Mouse (Mus musculus): Measurements from ENCODE around the gene Nek9.
"Not testable (repeated sequence)": the region's sequence is repeated elsewhere in the genome, so short reads cannot be mapped to it uniquely, and the experiment has no call there.

The Nek9 gene

DNA sequence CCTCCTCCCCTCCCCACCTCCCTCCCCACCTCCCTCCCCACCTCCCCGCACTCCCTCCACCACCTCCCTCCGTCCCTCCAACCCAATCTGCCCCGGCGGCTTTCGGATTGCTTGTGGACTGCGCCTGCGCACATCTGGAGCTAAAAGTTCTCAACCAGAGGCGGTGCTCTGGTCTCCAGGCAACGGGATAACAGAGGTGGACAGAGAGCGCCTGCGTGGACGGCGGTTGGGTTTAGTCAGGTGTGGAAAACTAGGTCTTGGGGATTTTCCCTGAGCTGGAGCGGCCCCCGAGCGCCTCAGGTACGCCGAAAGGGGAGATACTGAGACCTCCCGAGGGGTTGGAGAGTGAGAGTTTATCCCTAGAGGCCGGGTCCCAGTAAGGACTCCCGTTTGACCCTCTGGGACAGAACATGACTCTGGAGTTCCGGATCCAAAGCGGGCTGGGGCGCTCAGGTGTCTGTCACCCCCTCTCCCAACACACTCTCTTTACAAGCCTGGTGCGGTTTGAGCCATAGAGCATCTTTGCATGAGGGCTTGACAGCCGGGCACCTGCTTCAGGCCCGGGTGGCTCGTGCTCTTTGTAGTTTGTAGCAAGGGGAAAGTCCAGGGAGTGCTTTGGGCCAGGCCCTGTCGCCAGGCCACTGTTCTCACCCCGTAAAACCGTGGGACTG lies 50.5 kb downstream of the Nek9 start, which contains the start of gene Zc2hc1c:
TSS of gene Zc2hc1c (plus strand) at position 106 of the 671 bp plus-strand sequence.
- peak; percentile 73 for DNase-seq

DNA sequence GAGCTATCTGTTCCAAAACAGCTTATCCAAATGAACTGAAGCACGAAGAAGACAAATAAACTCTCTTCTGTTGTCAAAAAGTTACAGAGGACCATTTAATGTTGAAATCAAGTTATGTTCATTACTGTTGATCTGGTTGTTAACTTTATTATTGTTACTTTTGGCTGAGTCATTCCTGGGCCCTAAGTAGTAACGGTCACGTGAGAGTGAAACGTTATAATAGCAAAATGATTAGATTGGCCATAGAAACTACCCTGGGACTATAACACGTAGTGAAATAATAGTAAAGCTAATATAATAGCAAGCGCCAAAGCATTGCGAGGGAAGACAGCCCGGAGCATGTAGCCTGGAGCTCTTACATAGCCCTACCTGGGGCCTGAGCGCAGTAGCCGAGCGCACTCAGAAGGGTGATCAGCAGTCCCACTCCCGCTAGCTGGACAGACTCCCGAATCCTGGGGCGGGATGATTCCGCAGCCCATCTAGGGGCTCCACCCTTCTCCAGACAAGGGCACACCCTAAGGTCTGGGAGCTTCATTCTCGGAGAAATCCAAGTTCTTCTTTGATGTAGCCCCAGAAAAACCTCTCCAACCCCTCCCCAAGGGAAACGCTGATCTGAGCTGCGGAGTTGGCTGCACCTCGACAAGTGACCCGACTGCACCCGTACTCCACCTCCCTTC lies 51.2 kb downstream of the Nek9 start, which contains the start of gene Acyp1:
TSS of gene Acyp1 (minus strand) at position 630 of the 677 bp plus-strand sequence.
- DNase-seq, result no peak

- peak; percentile 26 for DNase-seq
Observed at GRCm38 (mm10) chr12:85286941-85287340, 52.2 kb downstream of the Nek9 start.

DNA sequence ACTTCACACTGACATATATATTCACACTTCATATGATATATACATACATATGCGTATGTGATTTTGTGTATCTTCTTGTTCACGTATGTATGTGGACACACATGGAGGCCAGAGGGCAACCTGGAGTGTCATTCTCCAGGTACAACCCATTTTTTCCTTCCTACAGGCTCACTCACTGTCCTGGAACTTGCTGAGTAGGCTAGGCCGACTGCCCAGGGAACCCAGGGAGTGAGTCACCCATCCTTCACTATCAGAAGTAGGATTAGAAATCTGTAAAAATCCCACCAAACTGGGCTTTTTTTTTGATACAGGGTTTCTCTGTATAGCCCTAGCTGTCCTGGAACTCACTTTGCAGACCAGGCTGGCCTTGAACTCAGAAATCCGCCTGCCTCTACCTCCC lies 54.2 kb downstream of the Nek9 start:
- no peak for DNase-seq

DNA sequence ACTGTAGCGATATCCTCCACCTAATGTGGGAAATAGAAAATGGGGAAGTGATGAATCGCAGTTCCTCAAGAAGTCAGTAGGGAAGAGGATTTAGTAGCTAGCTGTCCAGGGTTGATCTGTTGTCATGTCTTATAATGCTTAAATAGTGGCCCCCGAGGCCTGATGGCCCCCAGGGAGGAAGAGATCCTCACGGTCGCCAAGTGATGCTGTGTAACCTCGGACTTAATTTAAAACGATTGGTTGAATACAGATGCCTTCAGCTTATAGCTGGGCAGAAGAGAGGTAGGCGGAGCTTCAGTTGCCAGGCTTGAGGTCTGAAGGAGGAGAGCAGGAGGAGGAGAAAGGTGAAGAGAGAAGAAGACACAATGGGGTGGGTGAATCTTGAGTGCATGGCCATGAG lies 54.8 kb downstream of the Nek9 start:
- DNase-seq, result no peak

DNA sequence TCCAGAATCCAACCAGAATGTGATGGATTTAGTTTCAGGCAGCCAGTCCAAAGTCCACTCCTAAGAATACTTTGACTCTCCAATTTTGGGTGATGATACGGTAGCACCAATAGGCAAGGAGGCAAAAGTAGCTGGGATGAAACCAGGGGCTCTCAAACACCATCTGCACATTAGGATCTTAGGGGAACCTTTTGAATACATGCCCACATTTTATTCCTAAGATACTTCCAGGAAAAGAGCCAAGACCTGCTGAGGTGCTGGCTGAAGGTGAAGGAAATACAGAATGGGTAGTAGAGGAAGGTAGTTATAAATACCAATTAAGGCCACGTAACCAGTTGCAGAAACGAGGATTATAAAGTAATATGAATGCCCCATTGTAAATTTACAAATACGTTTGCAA lies 57.4 kb downstream of the Nek9 start:
- not testable (repeated sequence) for DNase-seq

GRCm38 (mm10) chr12:85280845-85281651 lies 58.1 kb downstream of the Nek9 start:
- DNase-seq, result no peak

DNA sequence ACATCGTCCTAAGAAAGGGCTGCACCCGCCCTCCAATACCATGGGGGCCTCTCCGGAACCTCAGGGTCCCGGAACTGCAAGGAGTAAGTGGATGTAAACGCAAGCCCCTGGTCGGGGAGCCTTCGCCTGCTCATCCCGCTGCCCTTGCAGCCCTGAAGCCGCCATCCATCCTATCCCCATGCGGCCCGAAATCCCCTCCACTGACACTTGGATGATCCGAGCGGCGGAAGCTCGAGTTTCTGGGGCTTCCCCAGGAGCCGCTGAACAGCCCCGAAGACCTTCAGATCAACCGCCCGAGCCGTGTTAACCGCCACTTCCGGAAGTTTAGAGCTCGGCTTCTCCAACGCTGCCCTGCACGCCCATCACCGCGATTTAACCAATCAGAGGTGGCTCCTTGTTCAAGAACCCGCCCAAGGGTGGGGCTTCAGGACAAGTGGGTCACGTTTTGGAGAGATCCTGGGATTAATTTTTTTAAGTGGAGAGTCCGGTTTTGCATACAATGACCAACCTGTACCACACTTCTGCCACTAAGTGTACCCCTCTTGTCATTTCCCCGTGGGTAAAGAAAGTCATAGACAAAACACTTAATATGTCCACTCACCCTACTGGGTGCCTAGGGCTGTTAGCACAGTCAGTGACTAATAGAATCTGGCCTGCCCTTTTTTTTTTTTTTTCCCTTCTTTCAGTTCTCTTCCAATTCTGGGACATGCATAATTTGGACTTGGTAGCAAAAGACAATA lies 58.9 kb downstream of the Nek9 start:
- peak; percentile 89 for DNase-seq

DNA sequence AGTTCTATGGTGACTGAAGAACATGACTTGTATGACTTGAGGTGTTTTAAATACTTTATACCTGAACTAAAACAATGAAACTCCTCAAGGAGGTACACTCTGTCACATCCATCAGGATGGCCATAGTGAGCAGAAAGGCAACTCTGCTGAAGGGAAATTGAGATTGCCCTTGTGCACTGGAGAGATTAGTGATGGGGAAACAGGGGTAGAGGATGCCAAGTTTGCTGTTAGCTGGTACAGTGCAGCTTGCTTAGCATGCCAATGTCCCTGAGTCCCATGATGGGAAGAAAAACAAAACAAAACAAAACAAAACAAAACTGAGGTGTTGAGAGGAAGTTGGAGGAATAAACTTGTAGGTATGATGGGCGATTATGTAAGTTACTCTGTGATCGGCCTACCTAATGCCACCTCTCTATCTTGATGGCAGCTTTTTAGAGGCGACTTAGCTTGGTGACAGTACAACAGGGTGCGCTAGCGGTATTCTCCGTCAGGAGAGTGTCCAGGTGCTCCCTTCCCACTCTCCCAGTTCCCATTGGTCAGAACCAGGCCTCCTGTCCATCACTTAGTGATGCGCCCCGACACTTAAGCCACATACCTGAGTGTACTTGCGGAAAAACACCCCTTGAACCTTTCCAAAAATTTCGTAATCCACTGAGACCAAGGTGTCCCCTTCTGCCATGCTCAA lies 59.6 kb downstream of the Nek9 start:
- no peak for DNase-seq

- DNase-seq, result no peak
Observed at GRCm38 (mm10) chr12:85278919-85279318, 60.2 kb downstream of the Nek9 start.

GRCm38 (mm10) chr12:85276273-85276672 lies 62.9 kb downstream of the Nek9 start:
- DNase-seq, result no peak

DNA sequence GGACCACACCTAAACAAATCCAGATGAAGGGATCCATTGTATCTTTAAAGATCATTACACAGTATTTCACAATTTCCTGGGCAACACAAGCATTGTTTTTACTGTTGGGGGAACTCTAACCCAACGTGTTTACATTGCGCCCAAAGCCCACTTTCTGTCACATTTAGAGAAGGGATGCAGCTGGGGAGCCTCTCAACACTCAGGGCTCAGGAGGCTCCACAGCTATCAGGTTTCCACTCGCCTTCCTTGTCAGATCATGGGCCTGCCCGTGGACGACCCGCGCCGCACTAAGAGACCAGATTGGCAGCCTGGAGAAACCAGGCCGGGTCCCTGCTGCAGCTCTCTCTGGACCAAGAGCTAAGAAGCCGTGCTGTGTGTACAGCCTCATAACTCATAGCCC lies 65.7 kb downstream of the Nek9 start:
- no peak for DNase-seq

DNA sequence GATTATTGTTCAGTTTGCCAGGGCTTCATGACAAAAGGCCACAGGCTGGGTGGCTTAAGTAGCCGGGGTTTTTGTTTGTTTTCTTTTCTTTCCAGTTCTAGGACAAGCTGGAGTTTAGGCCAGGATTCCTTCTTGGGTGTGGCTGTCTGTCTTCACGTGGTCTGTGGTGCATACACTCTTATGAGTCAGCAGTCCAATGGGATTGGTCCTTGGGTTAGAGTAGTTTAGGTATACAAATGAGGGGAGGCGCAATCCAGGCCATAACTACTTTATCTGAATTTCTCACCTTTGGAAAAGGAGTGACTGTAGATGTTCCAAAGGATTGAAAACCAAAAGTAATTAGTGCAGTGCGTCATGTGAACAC lies 67.3 kb downstream of the Nek9 start:
- no peak for DNase-seq

DNA sequence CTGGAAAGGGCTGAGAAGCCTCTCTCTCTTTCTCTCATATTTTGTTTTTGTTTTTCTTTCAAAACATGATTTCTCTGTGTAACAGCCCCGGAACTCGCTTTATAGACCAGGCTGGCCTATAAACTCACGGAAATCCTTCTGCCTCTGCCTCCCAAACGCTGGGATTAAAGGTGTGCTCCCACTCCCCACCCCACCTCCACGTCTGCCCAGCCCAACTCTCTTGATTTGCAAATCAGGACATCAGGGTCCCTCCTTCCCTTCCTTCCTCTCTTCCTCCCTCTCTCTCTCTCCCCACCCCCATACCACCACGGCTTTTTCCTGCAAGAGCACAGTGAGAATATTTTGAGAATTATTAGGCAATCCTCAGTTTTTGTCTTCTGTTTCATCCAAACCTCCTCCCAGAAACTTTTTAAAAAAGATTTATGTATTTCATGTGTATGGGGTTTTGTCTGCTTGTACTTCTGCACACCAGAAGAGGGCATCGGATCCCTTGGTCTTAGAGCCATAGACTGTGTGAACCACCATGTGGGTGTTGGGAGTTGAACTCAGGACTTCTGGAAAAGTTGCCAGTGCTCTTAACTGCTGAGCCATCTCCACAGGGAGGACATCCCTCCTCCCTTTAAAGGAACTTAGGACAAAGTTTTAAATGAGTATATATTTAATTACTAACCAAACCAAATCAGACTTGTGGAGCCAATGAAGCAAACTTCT lies 67.9 kb downstream of the Nek9 start:
- DNase-seq, result no peak

DNA sequence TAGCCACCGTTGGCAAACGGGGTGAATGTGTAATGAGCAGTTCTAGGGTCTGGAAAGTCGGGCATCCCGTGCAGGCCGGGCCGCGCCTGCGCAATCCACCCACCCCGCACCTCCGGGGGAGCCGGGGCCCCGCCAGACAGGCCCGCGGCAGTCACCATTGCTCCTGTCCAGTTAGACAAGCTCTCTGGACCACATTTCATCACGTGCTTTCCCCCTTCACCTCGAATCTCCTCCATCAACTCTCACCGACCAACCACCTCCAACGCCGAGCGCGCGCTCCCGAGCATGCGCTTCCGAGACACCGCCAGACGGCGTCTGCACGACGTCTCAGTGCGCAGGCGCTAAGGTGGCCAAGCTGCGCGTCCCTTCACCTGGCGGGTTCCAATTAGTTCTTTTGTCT lies 68.8 kb downstream of the Nek9 start, which contains the start of gene Mlh3:
TSS of gene Mlh3 (minus strand) at position 281 of the 400 bp plus-strand sequence.
- DNase-seq, result peak; percentile 81

GRCm38 (mm10) chr12:85269821-85270220 lies 69.3 kb downstream of the Nek9 start:
- DNase-seq, result no peak

GRCm38 (mm10) chr12:85266248-85266647 lies 72.9 kb downstream of the Nek9 start:
- DNase-seq, result no peak

GRCm38 (mm10) chr12:85264940-85265339 lies 74.2 kb downstream of the Nek9 start:
- DNase-seq, result no peak

GRCm38 (mm10) chr12:85264531-85264930 lies 74.6 kb downstream of the Nek9 start:
- no peak for DNase-seq

GRCm38 (mm10) chr12:85263190-85263589 lies 76.0 kb downstream of the Nek9 start:
- no peak for DNase-seq

GRCm38 (mm10) chr12:85262489-85262888 lies 76.7 kb downstream of the Nek9 start:
- DNase-seq, result no peak
